Mouse (Mus musculus) CH12.LX (cell line): ENCODE data around the gene Mrpl20. TPM values are rescaled to one million over a fixed set of nuclear protein-coding genes. Genes with fewer than 3 reads are reported as not detected.

Experiments
- DNase-seq: peaks from one replicate; pipeline ENCODE4 v3.0.0-alpha.2; 2013; ENCODE audit errors: extremely low read depth
- H3K27ac ChIP-seq: 2 replicates; pipeline ENCODE4 v1.5.1; 2012; ENCODE audit warnings: low read depth, mild to moderate bottlenecking, control low read depth, moderate library complexity; ENCODE audit not compliant: insufficient read depth
- H3K27me3 ChIP-seq: replicated peaks from 2 replicates; pipeline ENCODE3; 2012; ENCODE audit warnings: inconsistent platforms
- H3K36me3 ChIP-seq, 2 experiments: replicated peaks in 1 of 2; 2 replicates each; pipeline versions ENCODE3 to v1.6.1; 2012; ENCODE audit warnings: inconsistent platforms in 1 of 2, low read length in 1 of 2, mild to moderate bottlenecking in 1 of 2, mixed read lengths in 1 of 2, moderate library complexity in 1 of 2; ENCODE audit not compliant: control insufficient read depth in 1 of 2, insufficient read depth in 1 of 2
- H3K4me1 ChIP-seq, 2 experiments: 2 replicates each; pipeline ENCODE4 v1.6.1; 2012; ENCODE audit warnings: inconsistent platforms in 1 of 2, moderate library complexity in 1 of 2; ENCODE audit not compliant: insufficient read depth in 2 of 2, control insufficient read depth in 1 of 2
- H3K4me2 ChIP-seq: 2 replicates; pipeline ENCODE4 v1.6.1; 2012; ENCODE audit warnings: low read depth, mild to moderate bottlenecking, control low read depth; ENCODE audit not compliant: poor library complexity, insufficient read depth, severe bottlenecking
- H3K4me3 ChIP-seq, 3 experiments: fragments of 150-350 bp in 1 of 3; sonication (generic) in 1 of 3; replicated peaks in 1 of 3; 2 replicates each; pipeline versions ENCODE3 to v1.5.1; 2011 to 2012; ENCODE audit warnings: low read depth in 2 of 3, low read length in 2 of 3, mild to moderate bottlenecking in 2 of 3, moderate library complexity in 2 of 3, control low read depth in 1 of 3, improper control_type of control experiment in 1 of 3, inconsistent platforms in 1 of 3, mixed read lengths in 1 of 3; ENCODE audit not compliant: poor library complexity in 1 of 3
- H3K79me2 ChIP-seq: replicated peaks from 2 replicates; pipeline ENCODE4 v1.6.1; 2012; ENCODE audit warnings: mild to moderate bottlenecking, moderate library complexity; ENCODE audit not compliant: control insufficient read depth, poor library complexity, insufficient read depth, severe bottlenecking; ENCODE audit errors: extremely low read depth
- H3K9ac ChIP-seq: 2 replicates; pipeline ENCODE4 v1.6.1; 2012; ENCODE audit warnings: low read depth, mild to moderate bottlenecking, control low read depth, moderate library complexity; ENCODE audit not compliant: insufficient read depth
- H3K9me3 ChIP-seq: replicated peaks from 2 replicates; pipeline ENCODE3; 2012; ENCODE audit warnings: low read length, inconsistent platforms, mixed read lengths
- BHLHE40 ChIP-seq: IDR thresholded peaks from 2 replicates; pipeline ENCODE4 v1.6.1; 2011; ENCODE audit warnings: mild to moderate bottlenecking, low read depth, low read length, improper control_type of control experiment
- CHD2 ChIP-seq: IDR thresholded peaks from 2 replicates; pipeline ENCODE4 v1.6.1; 2011; ENCODE audit warnings: low read length, improper control_type of control experiment
- CTCF ChIP-seq, 2 experiments: IDR thresholded peaks in 1 of 2; conservative IDR thresholded peaks in 1 of 2; 2 replicates each; pipeline ENCODE4 v1.5.1; 2011 to 2012; ENCODE audit warnings: low read depth in 2 of 2, low read length in 2 of 2, improper control_type of control experiment in 1 of 2, inconsistent platforms in 1 of 2, mild to moderate bottlenecking in 1 of 2, moderate library complexity in 1 of 2
- E2F4 ChIP-seq: IDR thresholded peaks from 2 replicates; pipeline ENCODE4 v1.6.1; 2011; ENCODE audit warnings: low read depth, low read length, improper control_type of control experiment; ENCODE audit not compliant: insufficient replicate concordance
- ELF1 ChIP-seq: IDR thresholded peaks from 2 replicates; pipeline ENCODE4 v1.6.1; 2014; ENCODE audit warnings: low read depth, mild to moderate bottlenecking, inconsistent platforms, low read length, improper control_type of control experiment
- EP300 ChIP-seq: IDR thresholded peaks from 2 replicates; pipeline ENCODE4 v1.6.1; 2011; ENCODE audit warnings: low read length, improper control_type of control experiment
- ETS1 ChIP-seq: conservative IDR thresholded peaks from 2 replicates; pipeline ENCODE4 v1.6.1; 2012; ENCODE audit warnings: low read depth, mild to moderate bottlenecking, inconsistent platforms, low read length, improper control_type of control experiment, moderate library complexity
- GABPA ChIP-seq: IDR thresholded peaks from 2 replicates; pipeline ENCODE4 v1.6.1; 2012; ENCODE audit warnings: low read depth, low read length, improper control_type of control experiment, inconsistent platforms; ENCODE audit not compliant: insufficient replicate concordance
- HCFC1 ChIP-seq: IDR thresholded peaks from 2 replicates; pipeline ENCODE4 v1.6.1; 2012; ENCODE audit warnings: low read depth, mild to moderate bottlenecking, inconsistent platforms, low read length, improper control_type of control experiment
- IRF4 ChIP-seq: IDR thresholded peaks from 2 replicates; pipeline ENCODE4 v1.6.1; 2014; ENCODE audit warnings: low read depth, mild to moderate bottlenecking, inconsistent platforms, low read length, improper control_type of control experiment
- JUN ChIP-seq: IDR thresholded peaks from 2 replicates; pipeline ENCODE4 v1.6.1; 2011; ENCODE audit warnings: low read depth, mild to moderate bottlenecking, low read length, improper control_type of control experiment, moderate library complexity; ENCODE audit not compliant: insufficient read depth
- JUND ChIP-seq: conservative IDR thresholded peaks from 2 replicates; pipeline ENCODE4 v1.6.1; 2011; ENCODE audit warnings: low read depth, low read length, improper control_type of control experiment
- KAT2A ChIP-seq: IDR thresholded peaks from 2 replicates; pipeline ENCODE4 v1.6.1; 2012; ENCODE audit warnings: low read length, improper control_type of control experiment, inconsistent platforms; ENCODE audit not compliant: insufficient replicate concordance
- MAFK ChIP-seq: IDR thresholded peaks from 2 replicates; pipeline ENCODE4 v1.6.1; 2011; ENCODE audit warnings: low read length, improper control_type of control experiment; ENCODE audit not compliant: insufficient replicate concordance
- MAX ChIP-seq: IDR thresholded peaks from 2 replicates; pipeline ENCODE4 v1.6.1; 2011; ENCODE audit warnings: low read length, improper control_type of control experiment
- MAZ ChIP-seq: IDR thresholded peaks from 2 replicates; pipeline ENCODE4 v1.6.1; 2012; ENCODE audit warnings: low read depth, mild to moderate bottlenecking, inconsistent platforms, low read length, improper control_type of control experiment, moderate library complexity
- MXI1 ChIP-seq: IDR thresholded peaks from 2 replicates; pipeline ENCODE4 v1.6.1; 2011; ENCODE audit warnings: mild to moderate bottlenecking, low read depth, low read length, improper control_type of control experiment
- MYC ChIP-seq: IDR thresholded peaks from 2 replicates; pipeline ENCODE4 v1.6.1; 2011; ENCODE audit warnings: low read depth, mild to moderate bottlenecking, improper control_type of control experiment, low read length
- NELFE ChIP-seq: IDR thresholded peaks from 2 replicates; pipeline ENCODE4 v1.6.1; 2011; ENCODE audit warnings: low read depth, low read length, improper control_type of control experiment
- NRF1 ChIP-seq: IDR thresholded peaks from 2 replicates; pipeline ENCODE4 v1.6.1; 2014; ENCODE audit warnings: low read depth, mild to moderate bottlenecking, inconsistent platforms, low read length, improper control_type of control experiment, moderate library complexity
- POLR2A ChIP-seq: IDR thresholded peaks from 2 replicates; pipeline ENCODE4 v1.6.1; 2011; ENCODE audit warnings: low read depth, mild to moderate bottlenecking, improper control_type of control experiment, low read length
- RAD21 ChIP-seq: IDR thresholded peaks from 2 replicates; pipeline ENCODE4 v1.6.1; 2011; ENCODE audit warnings: low read depth, mild to moderate bottlenecking, low read length, improper control_type of control experiment, moderate library complexity
- SIN3A ChIP-seq: IDR thresholded peaks from 2 replicates; pipeline ENCODE4 v1.6.1; 2012; ENCODE audit warnings: low read length, improper control_type of control experiment, inconsistent platforms
- SMC3 ChIP-seq: IDR thresholded peaks from 2 replicates; pipeline ENCODE4 v1.6.1; 2011; ENCODE audit warnings: low read depth, low read length, improper control_type of control experiment
- TBP ChIP-seq: conservative IDR thresholded peaks from 2 replicates; pipeline ENCODE4 v1.6.1; 2011; ENCODE audit warnings: low read depth, low read length, improper control_type of control experiment
- TCF12 ChIP-seq: IDR thresholded peaks from 2 replicates; pipeline ENCODE4 v1.6.1; 2014; ENCODE audit warnings: low read depth, mild to moderate bottlenecking, inconsistent platforms, low read length, improper control_type of control experiment
- USF1 ChIP-seq: IDR thresholded peaks from 2 replicates; pipeline ENCODE4 v1.6.1; 2014; ENCODE audit warnings: low read depth, mild to moderate bottlenecking, inconsistent platforms, low read length, improper control_type of control experiment
- USF2 ChIP-seq: conservative IDR thresholded peaks from 2 replicates; pipeline ENCODE4 v1.6.1; 2011; ENCODE audit warnings: low read depth, low read length, improper control_type of control experiment
- ZC3H11A ChIP-seq: IDR thresholded peaks from 2 replicates; pipeline ENCODE4 v1.6.1; 2012; ENCODE audit warnings: low read depth, mild to moderate bottlenecking, inconsistent platforms, low read length, improper control_type of control experiment
- ZKSCAN1 ChIP-seq: IDR thresholded peaks from 2 replicates; pipeline ENCODE4 v1.6.1; 2012; ENCODE audit warnings: low read depth, inconsistent platforms, low read length, improper control_type of control experiment, borderline replicate concordance
- ZMIZ1 ChIP-seq: IDR thresholded peaks from 2 replicates; pipeline ENCODE4 v1.6.1; 2012; ENCODE audit warnings: low read depth, mild to moderate bottlenecking, inconsistent platforms, low read length, improper control_type of control experiment
- ZNF384 ChIP-seq: IDR thresholded peaks from 2 replicates; pipeline ENCODE4 v1.6.1; 2012; ENCODE audit warnings: low read depth, low read length, improper control_type of control experiment, inconsistent platforms
- dilution Hi-C: fragments of 300-500 bp; cut with MboI; formaldehyde crosslinking; loops from 2 replicates; pipeline ENCODE4 v1.14.3; 2020; ENCODE audit warnings: low sequenced_read_pairs; ENCODE audit not compliant: extremely low pct_unique_long_range_greater_than_20kb, extremely low pct_ligation_motif_present
- in situ Hi-C: fragments of 300-500 bp; cut with MboI; formaldehyde crosslinking; loops from 3 replicates; pipeline ENCODE4 v1.14.3; 2019; ENCODE audit warnings: low sequenced_read_pairs, low pct_ligation_motif_present, low pct_unique_long_range_greater_than_20kb, mixed read lengths
- polyA plus RNA-seq: library from polyadenylated mRNA; unstranded; fragments of >175 nt; gene quantifications from 2 replicates; pipeline ENCODE4 v1.2.1, GENCODE M21; 2012; ENCODE audit warnings: low read depth; ENCODE audit not compliant: insufficient read length
- total RNA-seq, 2 experiments: library from RNA; depleted of rRNA; stranded (reverse); fragments of 300-350 nt in 1 of 2; fragments of >200 nt in 1 of 2; gene quantifications; 2 replicates each; pipeline ENCODE4 v1.2.3; 2012 to 2014

Mrpl20 gene
- total and polyA plus RNA-seq, 3 experiments: 146 to 230 (median 193) TPM

- peaks cover 8 to 22% of the 10 kb centered on the region in 2 experiments for H3K36me3 ChIP-seq
- no peak overlapping the region for H3K27ac ChIP-seq
- H3K4me3 ChIP-seq: no peak overlapping the region
- H3K4me2 ChIP-seq: no peak overlapping the region
- peaks cover 28% of the 10 kb centered on the region for H3K79me2 ChIP-seq
- no peak for DNase-seq
- H3K9ac ChIP-seq: no peak overlapping the region
- no peaks in the 10 kb centered on the region for H3K9me3 ChIP-seq
- in situ Hi-C loops (no loop called here), dilution Hi-C loops (no loop called here)
- no peak for TF ChIP-seq POLR2A
- H3K27me3 ChIP-seq: peaks cover 7% of the 10 kb centered on the region
- peaks cover 10 to 22% of the 10 kb centered on the region in 2 experiments for H3K4me1 ChIP-seq
These were observed 603 bp upstream of the Mrpl20 start for GRCm38 (mm10) chr4:155802075-155802474.

DNA sequence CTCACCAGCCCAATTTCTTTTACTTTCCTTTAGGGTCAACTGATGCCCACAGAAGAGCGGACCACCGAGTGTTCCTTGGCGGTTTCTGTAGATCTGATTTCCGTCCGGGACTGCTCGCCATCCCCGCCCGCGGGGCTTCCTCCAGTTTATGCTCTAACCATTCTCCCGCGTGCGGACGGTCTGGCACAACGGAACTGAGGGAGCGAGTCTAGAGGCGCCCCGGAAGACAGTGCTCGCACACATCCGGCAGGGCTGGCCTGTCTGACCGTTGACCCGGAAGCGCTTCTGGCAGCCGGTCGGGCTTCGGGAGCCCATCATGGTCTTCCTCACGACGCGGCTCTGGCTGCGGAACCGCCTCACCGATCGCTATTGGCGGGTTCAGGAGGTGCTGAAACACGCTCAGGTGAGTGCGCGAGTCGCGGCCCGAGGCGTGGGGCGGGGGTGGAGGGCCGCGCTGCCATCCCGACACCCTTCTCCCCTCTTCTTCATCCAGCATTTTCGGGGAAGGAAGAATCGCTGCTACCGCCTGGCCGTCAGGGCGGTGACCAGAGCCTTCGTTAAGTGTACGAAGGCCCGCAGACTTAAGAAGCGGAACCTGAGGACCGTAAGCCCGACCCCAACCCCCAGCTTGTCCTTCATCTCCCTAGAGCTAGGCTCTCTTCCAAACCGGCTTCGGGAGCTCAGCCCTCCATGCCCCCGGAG lies 813 bp downstream of the Mrpl20 start:
- Histone ChIP-seq H3K79me2 (peaks cover 28% of the 10 kb centered on the region), H3K36me3 (peaks cover 22 to 35% of the 10 kb centered on the region in 2 experiments), H3K9me3 (no peaks in the 10 kb centered on the region), H3K4me1 (peaks cover 10 to 22% of the 10 kb centered on the region in 2 experiments), H3K9ac (peak overlapping the region; percentile 71), H3K4me3 (peak overlapping the region; percentile 83 to 98 (median 94)), H3K4me2 (peak overlapping the region; percentile 97; the same call in 1 of the 2 replicates), H3K27ac (peak overlapping the region; percentile 39), H3K27me3 (peaks cover 6% of the 10 kb centered on the region)
- DNase-seq: peak; percentile 97
- dilution Hi-C loops: no loop called here
- in situ Hi-C loops: no loop called here
- TF ChIP-seq MAFK (no peak; the same call in 1 of the 2 replicates), BHLHE40 (peak; percentile 55), KAT2A (peak; percentile 90; the same call in 1 of the 2 replicates), ZMIZ1 (no peak), SIN3A (peak; percentile 87), SMC3 (no peak), ELF1 (peak; percentile 86), IRF4 (peak; percentile 72; the same call in 1 of the 2 replicates), USF1 (no peak), MAX (peak; percentile 83), GABPA (no peak; the same call in 1 of the 2 replicates), ETS1 (no peak), E2F4 (0 out of 2 replicates have a peak, but pooled peaks have one; percentile 59), NRF1 (no peak; the same call in 1 of the 2 replicates), USF2 (no peak), NELFE (peak; percentile 57), HCFC1 (peak; percentile 96), MYC (peak; percentile 89), CHD2 (peak; percentile 97), ZKSCAN1 (no peak), TBP (peak; percentile 91), ZNF384 (no peak), TCF12 (peak; percentile 91), EP300 (no peak), JUND (no peak), RAD21 (no peak), CTCF (conservative IDR thresholded peaks at IDR 0.05 in 1 of 2, IDR thresholded peaks at IDR 0.05 in 1 of 2; ENCODE audit: low read depth in 2 of 2, low read length in 2 of 2) (no peak), JUN (no peak), MXI1 (peak; percentile 85), POLR2A (peak; percentile 83), ZC3H11A (no peak), MAZ (no peak)
